Mouse (Mus musculus) right cerebral cortex, postnatal 14 days (tissue): ENCODE results near the gene Smim7.

ENCODE experiments used
- DNase-seq: peaks from one replicate; pipeline ENCODE4 v3.0.0; 2022

The Smim7 gene

GRCm38 (mm10) chr8:72547122-72547801 is 23.6 kb downstream of the Smim7 start:
- peak; percentile 18 for DNase-seq

GRCm38 (mm10) chr8:72539234-72539633 is 31.7 kb downstream of the Smim7 start:
- no peak for DNase-seq

- DNase-seq = no peak
Measured at GRCm38 (mm10) chr8:72534888-72535287, 36.0 kb downstream of the Smim7 start.

GRCm38 (mm10) chr8:72532103-72532502 is 38.8 kb downstream of the Smim7 start:
- DNase-seq = no peak

DNA sequence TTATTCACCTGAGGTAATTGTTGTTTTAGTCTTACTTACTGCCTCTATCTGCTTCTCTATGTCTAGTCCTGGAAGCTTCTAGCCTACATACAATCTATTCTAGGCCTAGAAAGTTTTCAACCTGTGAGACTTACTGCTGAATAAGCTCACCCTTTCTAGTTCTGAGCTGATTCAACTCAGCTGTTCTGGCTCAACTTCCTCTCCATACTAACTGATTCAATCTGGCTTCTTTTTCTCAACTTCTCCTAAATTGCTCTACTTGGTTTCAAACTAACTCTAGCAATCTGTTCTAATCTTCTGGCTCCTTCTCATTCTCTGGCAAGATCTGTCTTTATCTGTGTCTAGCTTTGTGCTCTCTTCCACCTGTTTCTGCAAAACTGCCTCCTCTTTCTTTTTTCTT is 49.0 kb downstream of the Smim7 start:
- DNase-seq = no peak

DNA sequence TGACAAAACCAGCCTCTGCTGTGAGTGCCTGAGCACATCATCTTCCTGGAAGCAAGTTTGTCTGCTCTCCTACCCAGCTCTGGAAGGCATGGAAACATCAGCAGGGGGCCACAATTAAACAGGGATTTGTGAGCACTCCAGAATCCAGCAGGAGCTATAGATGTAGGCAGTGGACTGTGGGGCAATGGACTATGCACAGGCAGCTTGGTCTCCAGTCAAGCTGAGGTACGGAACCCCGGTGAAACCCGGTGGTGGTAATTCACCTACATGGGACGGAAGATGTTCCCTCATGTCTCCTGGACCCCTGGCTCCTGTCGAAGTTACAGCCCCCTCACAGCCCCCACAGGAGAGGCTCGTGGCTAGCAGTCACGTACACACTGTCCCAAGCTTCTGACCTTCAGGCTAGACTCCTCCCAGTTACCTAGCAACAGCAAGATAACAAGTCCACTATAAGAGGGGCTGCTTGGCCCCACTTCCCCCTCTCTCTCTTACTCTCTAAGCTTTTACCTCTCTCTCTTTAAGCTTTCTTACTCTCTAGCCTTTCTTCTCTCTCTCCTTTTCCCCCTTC is 53.4 kb downstream of the Smim7 start:
- DNase-seq = no peak
